Mouse (Mus musculus) hindlimb bud, embryonic 11.5 days (tissue): ENCODE results near the gene Zfp626.
"Not testable (repeated sequence)": the region's sequence is repeated elsewhere in the genome, so short reads cannot be mapped to it uniquely, and the experiment has no call there.

Experiments used
- DNase-seq: peaks from one replicate; pipeline ENCODE4 v3.0.0-alpha.2; 2012; ENCODE audit warnings: low read depth, low spot score; ENCODE audit errors: extremely low spot score

Zfp626 gene

GRCm38 (mm10) chr7:27806896-27807295 lies at the start of gene Zfp626:
Gene Zfp626 (plus strand): TSS chr7:27807196.
- not testable (repeated sequence) for DNase-seq

GRCm38 (mm10) chr7:27765176-27765886 lies 41.7 kb upstream of the Zfp626 start:
- DNase-seq: no peak

DNA sequence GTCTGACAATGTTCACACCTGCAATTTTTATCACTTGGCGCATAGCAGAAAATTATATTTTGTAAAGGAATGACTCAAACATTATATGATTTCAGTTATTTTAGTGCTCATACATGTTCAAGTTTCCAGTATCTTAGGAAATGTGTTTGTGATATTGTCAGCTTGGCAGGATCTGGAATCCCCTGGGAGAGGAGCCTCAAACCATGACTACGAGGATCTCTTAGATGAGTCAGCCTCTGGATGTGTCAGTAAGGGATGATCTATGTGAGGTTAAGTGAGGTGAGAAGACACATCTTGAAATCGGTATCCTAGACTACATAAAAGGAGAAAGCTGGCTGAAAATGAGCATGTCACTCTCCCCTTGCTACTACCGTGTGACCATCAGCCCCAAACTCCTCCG lies 17.7 kb upstream of the Zfp626 start:
- DNase-seq: no peak

DNA sequence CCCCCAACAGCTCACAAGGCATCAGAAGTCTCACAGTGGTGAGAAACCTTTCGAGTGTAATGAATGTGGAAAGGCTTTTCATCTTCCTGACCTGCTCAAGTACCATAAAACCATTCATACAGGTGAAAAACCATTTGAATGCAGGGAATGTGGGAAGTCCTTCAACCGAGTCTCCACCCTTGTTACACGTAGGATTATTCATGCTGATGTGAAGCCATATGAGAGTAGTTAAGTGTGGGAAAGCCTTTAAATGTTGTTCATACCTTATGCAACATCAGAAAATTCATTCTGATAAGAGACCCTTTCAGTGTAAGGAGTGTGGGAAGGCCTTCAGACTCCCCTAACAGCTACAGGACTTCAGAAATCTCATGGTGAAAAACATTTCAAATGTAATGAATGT lies 13.1 kb upstream of the Zfp626 start:
- DNase-seq: not testable (repeated sequence)

GRCm38 (mm10) chr7:27794566-27794965 lies 12.4 kb upstream of the Zfp626 start:
- DNase-seq: no peak

DNA sequence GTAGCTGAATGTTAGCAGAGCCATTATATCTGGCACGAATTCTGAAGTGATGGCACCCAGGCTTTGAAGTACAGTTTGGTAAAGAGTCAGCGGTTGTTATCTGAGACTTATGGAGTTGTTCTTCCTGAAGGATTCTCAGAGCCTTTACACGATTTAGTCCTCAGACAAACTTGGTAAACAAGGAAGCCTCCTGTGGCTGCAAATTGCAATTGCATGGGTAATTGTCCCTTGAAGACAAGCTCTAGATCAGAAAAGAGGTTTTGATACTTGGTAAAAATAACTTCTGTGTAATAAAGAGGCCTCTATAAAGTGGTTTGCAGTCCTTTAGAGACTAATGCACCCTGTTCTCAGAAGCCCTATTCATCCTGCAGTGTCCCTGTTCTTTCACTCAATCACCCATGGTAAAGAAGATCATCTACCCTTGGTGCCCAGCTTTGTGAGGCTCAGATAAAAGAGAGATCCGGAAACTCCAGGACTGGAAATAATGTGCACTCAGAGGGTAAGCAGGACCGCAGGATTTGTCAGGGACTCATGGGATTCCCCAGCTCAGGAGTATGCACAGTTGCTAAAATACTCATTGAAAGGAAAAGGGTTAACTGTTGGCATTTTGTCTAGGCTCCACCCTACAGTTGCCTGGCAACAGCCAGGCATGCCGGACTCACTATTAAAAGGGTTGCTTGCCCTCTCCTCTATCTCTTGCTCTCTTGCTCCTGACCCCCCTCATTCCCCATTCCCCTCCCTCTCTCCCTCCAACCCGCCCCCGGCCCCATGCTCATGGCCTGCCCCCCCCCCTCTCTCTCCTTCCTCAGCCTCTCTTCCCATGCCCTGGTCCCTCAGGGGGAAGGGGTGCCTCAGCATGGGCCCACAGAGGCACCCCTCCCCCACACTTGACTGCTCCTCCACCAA lies 8.8 kb upstream of the Zfp626 start:
- DNase-seq: no peak

- no peak for DNase-seq
Measured at GRCm38 (mm10) chr7:27801137-27801536, 5.9 kb upstream of the Zfp626 start.

GRCm38 (mm10) chr7:27802986-27803385 lies 4.0 kb upstream of the Zfp626 start:
- no peak for DNase-seq

GRCm38 (mm10) chr7:27804297-27805030 lies 2.5 kb upstream of the Zfp626 start:
- DNase-seq: peak; percentile 44

DNA sequence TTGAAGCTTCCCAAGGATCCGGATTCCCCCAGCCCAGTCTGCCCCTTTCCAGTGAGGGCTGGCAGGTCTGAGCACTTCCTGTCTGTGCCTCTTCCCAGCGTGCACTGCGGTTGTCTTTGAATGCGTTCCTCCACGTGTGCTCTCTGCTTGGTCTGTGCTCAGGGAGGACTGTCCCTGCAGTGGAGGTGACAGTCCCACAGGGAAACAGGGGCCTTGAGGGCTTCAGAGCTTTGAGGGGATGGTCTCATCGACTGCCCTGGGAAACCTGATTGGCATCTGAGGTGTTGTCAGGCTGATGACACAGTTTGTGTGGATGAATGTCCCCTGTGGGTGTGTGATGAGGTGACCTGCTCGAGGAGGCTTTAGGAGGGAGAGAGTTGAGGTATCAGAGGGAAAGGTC lies 309 bp downstream of the Zfp626 start:
- not testable (repeated sequence) for DNase-seq

GRCm38 (mm10) chr7:27818526-27819110 lies 11.6 kb downstream of the Zfp626 start:
- no peak for DNase-seq

- no peak for DNase-seq
Measured at GRCm38 (mm10) chr7:27822611-27823010, 15.6 kb downstream of the Zfp626 start.

- no peak for DNase-seq
Measured at GRCm38 (mm10) chr7:27834131-27834530, 27.1 kb downstream of the Zfp626 start.

GRCm38 (mm10) chr7:27837896-27838295 lies 30.9 kb downstream of the Zfp626 start:
- no peak for DNase-seq

DNA sequence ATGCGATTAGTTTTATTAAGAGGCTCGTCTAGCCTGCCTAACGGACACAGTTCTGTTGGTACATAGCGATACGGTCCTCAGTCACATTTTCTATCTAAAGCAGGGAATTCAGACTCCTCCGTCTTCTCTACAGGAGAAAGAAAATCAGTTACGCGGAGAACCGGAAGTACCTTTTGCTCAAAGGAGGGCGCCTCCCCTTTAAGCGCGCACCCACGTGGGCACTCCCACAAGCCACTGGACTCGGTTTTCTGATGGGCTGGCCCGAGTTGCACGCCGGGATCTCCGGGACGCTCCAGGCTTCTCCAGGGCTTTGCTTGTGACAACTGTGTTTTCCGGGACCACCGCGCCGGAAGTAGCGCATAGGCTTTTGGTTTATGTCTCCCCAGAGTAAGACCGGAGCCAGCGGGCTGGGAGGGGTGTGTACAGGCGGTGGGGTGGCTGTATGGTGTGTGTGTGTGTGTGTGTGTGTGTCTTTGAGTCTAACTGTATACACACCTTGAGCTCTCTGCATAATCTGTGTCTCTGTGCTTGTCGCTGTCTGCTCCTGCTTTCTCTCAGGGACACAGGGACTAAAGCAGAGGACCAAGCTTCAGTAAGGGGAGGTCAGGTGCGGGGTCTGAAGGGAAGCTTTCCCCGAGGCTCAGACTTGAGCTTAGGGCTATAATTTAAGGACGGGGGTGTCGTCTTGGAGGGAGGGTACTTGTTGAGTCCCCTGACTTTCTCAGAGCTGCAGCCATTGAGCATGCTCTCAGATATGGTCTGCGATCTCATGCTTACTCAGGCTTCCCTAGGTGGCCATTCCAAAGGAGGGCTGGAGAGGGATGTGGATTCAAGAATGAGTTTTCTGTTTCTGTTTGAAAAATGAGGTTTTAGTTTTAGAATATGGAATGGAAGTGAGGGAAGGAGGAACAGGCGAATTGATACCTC lies 31.6 kb downstream of the Zfp626 start, which contains the start of gene Zfp59:
Zfp59 (plus strand) TSS at position 285 of the 927 bp plus-strand sequence.
- peak; percentile 54 for DNase-seq

DNA sequence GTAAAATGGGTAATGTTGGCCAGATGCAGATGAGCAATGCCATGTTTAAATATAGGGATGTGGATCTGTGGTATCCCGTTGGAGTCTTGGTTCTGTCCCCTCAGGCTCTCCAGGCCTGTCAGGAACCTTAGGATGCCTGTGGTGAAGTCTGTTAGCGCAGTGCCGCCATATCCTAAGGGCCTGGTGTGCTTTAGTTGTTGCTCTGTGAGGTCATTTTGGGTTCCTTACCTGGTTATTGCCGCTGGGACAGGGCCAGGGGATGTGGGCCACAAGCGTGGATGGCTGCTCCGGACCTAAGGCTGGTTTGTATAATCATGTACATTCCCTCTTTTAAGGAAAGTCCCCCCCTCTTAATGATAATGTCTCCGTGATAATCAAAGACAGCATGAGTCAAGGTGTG lies 32.6 kb downstream of the Zfp626 start:
- DNase-seq: no peak

- DNase-seq: no peak
Measured at GRCm38 (mm10) chr7:27840104-27840503, 33.1 kb downstream of the Zfp626 start.

DNA sequence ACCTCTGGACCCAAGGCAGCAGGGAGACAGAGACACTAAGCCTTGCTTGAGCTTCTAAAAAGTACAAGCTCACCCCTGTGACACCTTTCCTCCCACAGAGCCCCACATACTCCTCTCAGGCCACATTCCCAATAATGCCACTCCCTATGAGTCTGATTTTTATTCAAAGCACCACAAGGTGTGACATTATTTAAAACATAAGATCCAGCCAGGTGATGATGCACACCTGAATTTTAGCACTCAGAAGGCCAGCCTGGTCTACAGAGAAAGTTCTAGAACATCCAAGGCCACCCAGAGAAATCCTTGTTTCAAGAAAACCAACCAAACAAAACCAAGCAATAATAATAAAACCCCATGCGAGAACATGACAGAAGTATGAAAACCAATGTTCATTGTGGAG lies 50.2 kb downstream of the Zfp626 start, which contains the start of gene Zfp607a:
Zfp607a (plus strand) TSS at position 301 of the 400 bp plus-strand sequence.
- DNase-seq: no peak

DNA sequence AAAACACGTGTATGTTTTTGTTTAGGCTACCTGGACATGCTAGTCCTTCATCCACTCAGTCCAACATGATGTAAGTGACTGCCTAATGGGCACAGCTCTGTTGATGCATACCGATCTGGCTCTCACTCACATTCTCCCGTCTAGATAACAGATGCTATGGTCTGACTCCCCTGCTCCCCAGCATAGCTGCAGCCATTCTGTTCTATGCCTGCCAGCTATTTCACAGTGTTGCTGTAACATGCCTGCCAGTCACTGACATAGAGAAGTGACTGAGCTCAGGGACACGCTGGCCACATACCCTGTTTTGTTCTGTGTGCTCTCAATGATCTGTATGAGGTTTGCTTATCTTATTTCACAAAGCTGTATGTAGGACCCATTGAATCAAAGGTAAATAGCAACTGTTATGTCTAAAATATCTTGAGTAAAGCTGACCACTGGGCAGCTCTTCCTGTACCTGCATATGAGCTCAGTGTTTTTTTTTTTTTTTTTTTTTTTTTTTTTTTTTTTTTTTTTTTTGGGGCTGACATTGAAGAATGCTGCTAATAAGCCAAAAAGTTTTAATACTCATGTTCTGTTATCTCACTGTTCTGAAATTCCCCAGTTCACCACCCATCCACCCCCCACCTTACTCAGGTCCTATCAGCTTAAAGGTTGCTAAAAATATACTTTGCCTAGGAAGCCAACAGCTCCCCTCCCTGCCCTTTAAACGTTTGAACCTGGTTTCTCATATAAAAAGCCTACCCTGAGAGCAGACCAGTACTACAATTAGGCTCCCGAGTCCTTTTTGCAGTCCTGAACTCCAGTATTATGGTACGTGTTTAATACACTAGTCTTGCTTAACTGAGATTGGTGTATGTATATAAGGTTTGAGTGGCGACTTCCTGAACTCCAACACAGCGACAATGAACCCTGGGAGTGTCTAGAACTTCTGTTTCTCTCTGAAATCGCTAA lies 52.6 kb downstream of the Zfp626 start:
- DNase-seq: no peak
